Mouse (Mus musculus) ES-Bruce4 (cell line): Measurements from ENCODE around the gene Ppm1m. TPM values are rescaled to one million over a fixed set of nuclear protein-coding genes. Genes with fewer than 3 reads are reported as not detected.
A peak's percentile ranks its signal among the peaks of the same experiment; 100 is the strongest.

Experiments
- H3K27ac ChIP-seq: 2 replicates; pipeline ENCODE4 v1.5.1; 2012; ENCODE audit warnings: low read length, inconsistent platforms; ENCODE audit not compliant: insufficient read depth
- H3K27me3 ChIP-seq: 2 replicates; pipeline ENCODE4 v1.6.1; 2012; ENCODE audit warnings: mild to moderate bottlenecking, low read length, inconsistent platforms; ENCODE audit not compliant: control insufficient read depth, poor library complexity, insufficient read depth, severe bottlenecking
- H3K36me3 ChIP-seq: 2 replicates; pipeline ENCODE4 v1.6.1; 2012; ENCODE audit warnings: inconsistent platforms, mild to moderate bottlenecking, low read length, moderate library complexity; ENCODE audit not compliant: control insufficient read depth, poor library complexity, insufficient read depth, severe bottlenecking
- H3K4me1 ChIP-seq: one replicate; pipeline ENCODE4 v1.8.1; 2011; ENCODE audit warnings: low read length; ENCODE audit not compliant: control insufficient read depth, insufficient read depth
- H3K4me3 ChIP-seq: 2 replicates; pipeline ENCODE4 v1.5.1; 2011; ENCODE audit warnings: low read depth, mild to moderate bottlenecking, low read length
- H3K9ac ChIP-seq: 2 replicates; pipeline ENCODE4 v1.6.1; 2012; ENCODE audit warnings: low read depth, mild to moderate bottlenecking, inconsistent platforms; ENCODE audit not compliant: poor library complexity, severe bottlenecking
- H3K9me3 ChIP-seq: replicated peaks from 2 replicates; pipeline ENCODE4 v1.6.1; 2012; ENCODE audit warnings: mild to moderate bottlenecking, low read length, inconsistent platforms; ENCODE audit not compliant: control insufficient read depth, poor library complexity, insufficient read depth, severe bottlenecking
- CTCF ChIP-seq: IDR thresholded peaks from one replicate; pipeline ENCODE4 v1.8.1; 2011; ENCODE audit warnings: low read depth, low read length
- EP300 ChIP-seq: IDR thresholded peaks from 2 replicates; pipeline ENCODE4 v1.6.1; 2011; ENCODE audit warnings: low read depth, low read length; ENCODE audit not compliant: insufficient read depth
- POLR2A ChIP-seq: IDR thresholded peaks from one replicate; pipeline ENCODE4 v1.8.1; 2011; ENCODE audit warnings: low read length; ENCODE audit not compliant: insufficient read depth
- polyA plus RNA-seq: library from polyadenylated mRNA; stranded (reverse); fragments of >200 nt; gene quantifications from 2 replicates; pipeline ENCODE4 v1.2.4, GENCODE M21; 2011; ENCODE audit warnings: low read depth; ENCODE audit not compliant: missing spikeins, insufficient read depth, insufficient read length

Ppm1m gene
- polyA plus RNA-seq, result 23.2 and 23.4 TPM in 2 replicates

DNA sequence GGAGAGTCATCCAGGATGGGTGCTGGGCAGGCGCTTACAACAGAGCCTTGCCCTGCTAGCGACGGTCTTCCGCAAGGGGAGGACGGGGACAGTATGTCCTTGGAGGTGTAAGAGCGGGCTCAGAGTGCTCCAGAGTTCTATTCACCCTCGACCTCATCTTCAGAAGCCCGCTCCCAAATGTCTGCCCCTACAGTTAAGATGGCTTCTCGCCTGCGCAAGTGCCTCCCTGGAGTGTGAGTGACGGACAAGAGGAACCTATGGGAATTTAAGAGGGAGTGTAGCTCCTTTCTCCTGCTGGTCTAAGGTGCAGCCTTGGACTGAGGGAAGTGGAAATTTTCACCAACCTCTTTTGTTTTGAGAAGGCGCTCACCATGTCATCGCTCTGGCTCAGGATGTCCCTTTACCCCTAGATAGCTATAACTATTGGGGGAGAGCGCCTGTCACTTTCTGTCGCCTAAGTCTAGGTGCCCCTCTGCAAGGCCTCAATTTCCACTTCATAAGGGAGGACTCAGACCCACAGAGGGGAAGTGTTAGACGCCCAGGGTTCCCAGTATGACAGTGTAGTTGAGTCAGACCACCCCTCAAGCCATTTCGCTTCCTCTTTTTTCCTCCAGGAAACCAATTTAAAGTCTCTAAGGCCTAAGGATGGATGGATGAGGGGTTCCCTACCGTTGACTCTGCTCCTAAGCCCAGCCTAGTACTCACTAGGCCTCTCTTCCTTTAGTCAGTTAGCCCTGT, at the start of gene Ppm1m:
Gene Ppm1m (minus strand): TSS at position 212 of the 738 bp plus-strand sequence.
- no peaks in the 10 kb centered on the region for H3K9me3 ChIP-seq
- peaks cover 2% of the 10 kb centered on the region for H3K4me1 ChIP-seq
- peak within 1 kb of the TSS; percentile 84 for H3K4me3 ChIP-seq
- H3K27ac ChIP-seq, result peak within 1 kb of the TSS; percentile 40; the same call in 1 of the 2 replicates
- peak within 1 kb of the TSS; percentile 91 for H3K9ac ChIP-seq
- TF ChIP-seq POLR2A, result no peak
- no peak for TF ChIP-seq EP300
- no peak for TF ChIP-seq CTCF
- no peaks in the 10 kb centered on the region for H3K27me3 ChIP-seq
- no peaks in the 10 kb centered on the region for H3K36me3 ChIP-seq

DNA sequence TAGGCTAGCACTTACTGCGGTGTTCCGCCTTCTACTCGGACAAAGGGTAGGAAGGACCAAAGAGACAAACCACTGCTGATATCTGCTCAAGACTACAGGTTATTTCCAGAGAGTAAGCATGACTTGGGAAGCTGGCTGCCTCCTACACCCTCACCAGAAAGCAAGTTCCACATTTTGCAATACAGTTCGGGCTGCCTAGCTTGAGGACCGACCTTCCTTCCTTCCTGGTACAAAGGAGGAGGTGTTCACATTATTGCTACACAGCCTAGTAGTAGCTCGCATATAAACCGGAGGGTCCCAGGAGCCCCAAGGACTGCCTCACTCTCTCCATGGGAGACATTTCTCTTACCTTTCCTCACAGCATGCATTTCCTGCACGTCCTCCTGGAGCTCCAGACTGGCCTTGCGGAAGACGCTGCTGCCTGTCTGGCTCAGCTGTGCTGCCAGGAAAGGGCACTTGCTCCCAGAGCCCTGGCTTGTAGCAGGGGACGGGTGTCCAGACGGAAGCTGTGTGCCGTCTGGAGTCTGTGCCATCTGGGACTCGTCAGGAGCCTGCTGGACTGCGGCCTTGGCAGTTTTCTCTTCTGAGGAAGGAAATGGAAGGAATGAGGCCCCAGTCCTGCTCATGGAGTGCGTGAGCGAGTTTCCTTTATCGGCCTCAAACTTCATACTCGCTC, 43.4 kb upstream of the Ppm1m start:
- H3K9me3 ChIP-seq, result no peaks in the 10 kb centered on the region
- no peak overlapping the region for H3K27ac ChIP-seq
- no peak overlapping the region for H3K9ac ChIP-seq
- H3K4me1 ChIP-seq, result no peaks in the 10 kb centered on the region
- H3K27me3 ChIP-seq, result no peaks in the 10 kb centered on the region
- TF ChIP-seq POLR2A, result no peak
- no peak for TF ChIP-seq CTCF
- TF ChIP-seq EP300, result no peak
- 0 out of 2 replicates have a peak, but pooled peaks cover 2% of the 10 kb centered on the region for H3K36me3 ChIP-seq
- peak overlapping the region; percentile 22 for H3K4me3 ChIP-seq

DNA sequence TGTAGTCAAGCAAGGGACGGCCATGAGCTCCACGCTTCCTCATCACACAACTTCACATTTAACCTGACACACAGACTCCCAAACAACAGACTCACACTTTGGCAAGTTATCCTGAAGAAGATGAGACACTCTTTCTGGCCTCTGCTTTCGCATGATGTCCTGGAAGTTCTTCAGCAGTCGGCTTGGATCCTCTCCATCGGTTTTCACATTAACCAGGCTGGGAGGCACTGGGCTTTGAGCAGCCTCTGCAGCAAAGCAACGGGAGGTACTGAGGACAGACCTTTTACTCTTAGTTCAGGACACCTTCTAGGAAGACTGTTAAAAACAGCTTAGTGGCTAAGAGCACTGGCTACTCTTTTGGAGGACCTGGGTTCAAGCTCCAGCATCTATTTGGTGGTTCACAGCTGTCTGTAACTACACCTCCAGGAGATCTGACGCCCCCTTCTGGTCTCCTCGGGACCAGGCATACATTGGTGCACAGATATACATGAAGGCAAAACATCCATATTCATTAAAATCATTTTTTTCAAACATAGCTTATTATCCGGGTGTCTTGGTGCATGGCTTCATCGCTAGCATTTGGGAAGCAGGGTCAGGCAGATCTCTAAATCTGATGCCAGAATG, 42.1 kb upstream of the Ppm1m start:
- Histone ChIP-seq H3K36me3 (0 out of 2 replicates have a peak, but pooled peaks cover 2% of the 10 kb centered on the region), H3K4me3 (no peak overlapping the region), H3K9ac (no peak overlapping the region), H3K4me1 (no peaks in the 10 kb centered on the region), H3K27ac (no peak overlapping the region), H3K27me3 (no peaks in the 10 kb centered on the region), H3K9me3 (no peaks in the 10 kb centered on the region)
- TF ChIP-seq CTCF (peak; percentile 16), POLR2A (no peak)

DNA sequence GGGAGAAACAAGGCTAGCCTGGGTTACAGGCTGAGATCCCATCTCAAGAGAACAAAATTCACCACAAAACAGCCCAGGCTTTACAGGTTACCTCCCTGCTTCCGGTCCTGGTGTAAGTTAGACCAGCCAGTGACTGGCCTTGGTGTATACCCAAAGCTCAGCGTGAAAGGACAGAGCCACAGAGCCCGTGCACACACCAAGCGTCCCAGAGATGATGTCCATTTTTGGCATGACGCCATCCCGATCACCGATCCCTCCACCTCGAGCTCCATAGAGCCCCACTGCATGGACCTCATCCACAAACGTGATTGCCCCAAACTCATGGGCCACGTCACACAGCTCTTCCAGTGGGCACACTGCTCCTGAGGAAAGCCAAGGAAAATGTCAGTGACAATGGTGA, 38.3 kb upstream of the Ppm1m start:
- H3K36me3 ChIP-seq, result 0 out of 2 replicates have a peak, but pooled peaks cover 2% of the 10 kb centered on the region
- H3K27ac ChIP-seq, result no peak overlapping the region

DNA sequence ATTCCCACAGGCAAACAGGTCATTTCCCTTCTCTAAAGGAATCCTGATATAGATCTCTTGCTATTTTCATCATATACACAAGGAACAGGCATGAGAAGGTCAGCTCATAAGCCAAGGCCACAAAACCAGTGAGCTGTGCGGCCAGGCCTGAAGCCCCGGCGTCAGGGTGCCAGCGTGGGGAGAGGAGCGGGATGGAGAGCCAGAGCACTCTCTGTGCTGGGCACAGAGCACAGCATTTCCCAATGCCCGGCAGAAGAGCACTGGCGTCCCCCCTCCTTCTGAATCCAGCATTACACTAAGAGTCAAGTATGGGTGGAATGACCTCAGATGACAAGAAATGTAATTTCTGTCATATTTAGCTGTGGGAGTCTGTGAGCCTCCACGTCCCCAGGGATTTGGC, 37.9 kb upstream of the Ppm1m start:
- Histone ChIP-seq H3K9me3 (no peaks in the 10 kb centered on the region), H3K4me1 (no peaks in the 10 kb centered on the region), H3K4me3 (no peak overlapping the region), H3K27ac (no peak overlapping the region), H3K9ac (no peak overlapping the region), H3K27me3 (no peaks in the 10 kb centered on the region), H3K36me3 (0 out of 2 replicates have a peak, but pooled peaks cover 2% of the 10 kb centered on the region)
- TF ChIP-seq EP300, result no peak
- TF ChIP-seq CTCF, result no peak
- TF ChIP-seq POLR2A, result no peak

More for the DNA sequence above, 38.3 kb upstream of the Ppm1m start:
- TF ChIP-seq POLR2A (no peak), CTCF (no peak), EP300 (no peak)
- no peak overlapping the region for H3K4me3 ChIP-seq
- no peaks in the 10 kb centered on the region for H3K4me1 ChIP-seq
- H3K9me3 ChIP-seq, result no peaks in the 10 kb centered on the region
- H3K9ac ChIP-seq, result no peak overlapping the region
- H3K27me3 ChIP-seq, result no peaks in the 10 kb centered on the region

DNA sequence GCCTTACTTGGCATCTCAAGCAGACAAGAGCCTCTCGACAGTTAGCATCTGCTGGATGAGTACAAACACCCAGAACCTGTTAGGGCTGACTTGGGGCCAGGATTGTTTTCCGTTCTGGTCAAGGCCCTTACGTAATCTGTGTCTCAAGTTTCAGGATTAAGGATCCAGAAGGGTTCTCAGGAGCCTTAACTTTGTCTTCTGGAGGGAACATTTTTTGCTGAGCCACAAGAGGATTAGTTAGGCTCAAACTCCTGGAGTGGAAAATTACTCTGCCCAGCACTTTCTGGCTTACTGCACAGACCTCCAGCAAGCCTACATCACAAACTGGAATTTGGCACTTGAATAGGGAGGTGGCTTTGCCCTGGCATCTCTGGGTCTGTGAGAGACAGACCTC, 37.3 kb upstream of the Ppm1m start:
- Histone ChIP-seq H3K27me3 (no peaks in the 10 kb centered on the region), H3K9me3 (no peaks in the 10 kb centered on the region), H3K4me3 (no peak overlapping the region), H3K9ac (no peak overlapping the region), H3K4me1 (no peaks in the 10 kb centered on the region), H3K36me3 (0 out of 2 replicates have a peak, but pooled peaks cover 2% of the 10 kb centered on the region), H3K27ac (no peak overlapping the region)
- no peak for TF ChIP-seq POLR2A
- TF ChIP-seq CTCF, result no peak
- TF ChIP-seq EP300, result no peak
